Mouse (Mus musculus) ES-E14 (cell line): Measurements from ENCODE around the gene Lin52.

ENCODE experiments used
- CHD2 ChIP-seq: IDR thresholded peaks from 2 replicates; pipeline ENCODE4 v1.6.1; 2014; ENCODE audit warnings: mild to moderate bottlenecking, low read depth, low read length, inconsistent platforms
- HCFC1 ChIP-seq: IDR thresholded peaks from 2 replicates; pipeline ENCODE4 v1.6.1; 2012; ENCODE audit warnings: low read length, inconsistent platforms, borderline replicate concordance; ENCODE audit not compliant: insufficient read depth
- MAFK ChIP-seq: IDR thresholded peaks from 2 replicates; pipeline ENCODE4 v1.6.1; 2014; ENCODE audit warnings: mild to moderate bottlenecking, low read depth, low read length, inconsistent platforms; ENCODE audit not compliant: insufficient read depth
- ZC3H11A ChIP-seq: IDR thresholded peaks from 2 replicates; pipeline ENCODE4 v1.6.1; 2012; ENCODE audit warnings: low read depth, mild to moderate bottlenecking, inconsistent platforms, low read length, borderline replicate concordance
- ZNF384 ChIP-seq: IDR thresholded peaks from 2 replicates; pipeline ENCODE4 v1.6.1; 2012; ENCODE audit warnings: low read depth, low read length, inconsistent platforms

GRCm38 (mm10) chr12:84546028-84546427, 94.8 kb downstream of the Lin52 start:
- TF ChIP-seq CHD2, result no peak
- no peak for TF ChIP-seq HCFC1
- TF ChIP-seq ZC3H11A, result peak; percentile 2; the same call in 1 of the 2 replicates
- no peak for TF ChIP-seq MAFK
- TF ChIP-seq ZNF384, result no peak
